Mouse (Mus musculus): ENCODE measurements around the gene Slc26a3.

- no peak for TF ChIP-seq MAFK (IDR thresholded peaks at IDR 0.05; ENCODE audit: insufficient read depth, low read depth, low read length)
- TF ChIP-seq ZC3H11A (IDR thresholded peaks at IDR 0.05; ENCODE audit: borderline replicate concordance, low read depth, low read length): no peak
- TF ChIP-seq CHD2 (IDR thresholded peaks at IDR 0.05; ENCODE audit: low read depth, low read length): no peak
- no peak for TF ChIP-seq ZNF384 (IDR thresholded peaks at IDR 0.05; ENCODE audit: low read depth, low read length)
Observed at GRCm38 (mm10) chr12:31382451-31382850, 8.2 kb upstream of the Slc26a3 start.

Data from ES-E14 (cell line).